Mouse (Mus musculus): ENCODE measurements around the gene Kank4.

GRCm38 (mm10) chr4:98831726-98832125 lies 14.4 kb upstream of the Kank4 start:
- TF ChIP-seq TAL1 (IDR thresholded peaks at IDR 0.05; ENCODE audit: low read length), result no peak
- TF ChIP-seq GATA1 (IDR thresholded peaks at IDR 0.05; ENCODE audit: low read length), result no peak

All from erythroblast, embryonic 14.5 days (primary cell).